In genomic region chr6:12478359-12478758, GRCm38 (mm10) we compare ENCODE assay signal across 22 mouse cellular contexts.
DNase-seq lines count a peak whose midpoint lies in the region; ATAC-seq lines count a peak whose summit lies in the region.
"Had no signal": no experiment of that assay in that cellular context is flagged by ENCODE, and none has a peak within 500 bp of the region (broad histone marks: within the 10 kb centered on the region; RNA-seq: fewer than 3 reads in every experiment).

No protein-coding gene starts in this region.

- 91% methylated on average over 1 of the region's 1 CpGs for WGBS in kidney, embryonic 15.5 days

- intact Hi-C loops in left cerebral cortex, postnatal 14 days (cut with DNase I) = no loop called here

- DNase-seq in layer of hippocampus, adult 11-12 months (ENCODE audit: low spot score) = peak; percentile 64
- DNase-seq in layer of hippocampus, postnatal 25 days (ENCODE audit: extremely low spot score in 1 of 2, low spot score in 1 of 2) = no peak
- DNase-seq in brain, embryonic 18.5 days (ENCODE audit: low read depth, low spot score) = peak; percentile 22
- DNase-seq in layer of hippocampus, adult 8-10 months (ENCODE audit: low spot score in 2 of 2) = peak; percentile 56 to 67
- DNase-seq in left cerebral cortex, postnatal 14 days (ENCODE audit: low spot score in 2 of 2) = peak; percentile 55 to 60
- no peak for DNase-seq in thymus, adult 18-20 months
- DNase-seq: adrenal gland, postnatal 14 days; cerebellum, adult 11 months; cerebellum, postnatal 10 days; kidney, adult 11 months; kidney, postnatal 4 days; lung, embryonic 14.5 days; right cerebral cortex, postnatal 4 days; thymus, adult 2 months; thymus, postnatal 4 days had no signal

- H3K9ac ChIP-seq in kidney, embryonic 15.5 days = no peak overlapping the region
- H3K9ac ChIP-seq: hindbrain, embryonic 12.5 days; limb, embryonic 15.5 days; liver, embryonic 14.5 days; lung, embryonic 14.5 days; midbrain, embryonic 13.5 days; stomach, embryonic 15.5 days had no signal

- no peak overlapping the region for H3K4me3 ChIP-seq in kidney, embryonic 15.5 days (replicated peaks)
- H3K4me3 ChIP-seq: hindbrain, embryonic 12.5 days; limb, embryonic 15.5 days; midbrain, embryonic 13.5 days; stomach, embryonic 15.5 days had no signal

- no peaks in the 10 kb centered on the region for H3K9me3 ChIP-seq in kidney, embryonic 15.5 days (replicated peaks)
- H3K9me3 ChIP-seq: hindbrain, embryonic 12.5 days; limb, embryonic 15.5 days; midbrain, embryonic 13.5 days; stomach, embryonic 15.5 days had no signal

- no peak overlapping the region for H3K27ac ChIP-seq in kidney, embryonic 15.5 days
- H3K27ac ChIP-seq: hindbrain, embryonic 12.5 days; limb, embryonic 15.5 days; liver, embryonic 14.5 days; midbrain, embryonic 13.5 days; stomach, embryonic 15.5 days had no signal

- H3K36me3 ChIP-seq in kidney, embryonic 15.5 days = no peaks in the 10 kb centered on the region
- H3K36me3 ChIP-seq: hindbrain, embryonic 12.5 days; limb, embryonic 15.5 days; midbrain, embryonic 13.5 days; stomach, embryonic 15.5 days had no signal

- H3K27me3 ChIP-seq in kidney, embryonic 15.5 days = no peaks in the 10 kb centered on the region
- H3K27me3 ChIP-seq: hindbrain, embryonic 12.5 days; limb, embryonic 15.5 days; midbrain, embryonic 13.5 days; stomach, embryonic 15.5 days had no signal

- ATAC-seq in kidney, embryonic 15.5 days (replicated peaks; ENCODE audit: low FRiP score) = no peak
- ATAC-seq: activated CD4-positive, CD25-positive, alpha-beta regulatory T cell, adult 4 months; midbrain, embryonic 13.5 days had no signal

- H3K4me2 ChIP-seq in kidney, embryonic 15.5 days = no peak overlapping the region
- H3K4me2 ChIP-seq: hindbrain, embryonic 12.5 days; limb, embryonic 15.5 days; lung, embryonic 14.5 days; midbrain, embryonic 13.5 days; stomach, embryonic 15.5 days had no signal

- no peaks in the 10 kb centered on the region for H3K4me1 ChIP-seq in kidney, embryonic 15.5 days
- H3K4me1 ChIP-seq: limb, embryonic 15.5 days; stomach, embryonic 15.5 days had no signal

Comparison
In these comparisons a context has a peak if more than half of its experiments do, and no peak if none do; other contexts are left out.
1. DNase-seq: peak in layer of hippocampus, adult 11-12 months (single experiment), brain, embryonic 18.5 days (single experiment), layer of hippocampus, adult 8-10 months (2 of 2) and left cerebral cortex, postnatal 14 days (2 of 2); none in layer of hippocampus, postnatal 25 days (0 of 2) and thymus, adult 18-20 months (0 of 2).